Mouse (Mus musculus) CD4-positive helper T cell, adult 2 months (primary cell): ENCODE data around the gene 2010111I01Rik.
A peak's percentile ranks its signal among the peaks of the same experiment; 100 is the strongest.

Experiments
- DNase-seq: peaks from one replicate; pipeline ENCODE4 v3.0.0-alpha.2; 2012; ENCODE audit warnings: low read depth, missing footprints, low spot score

The 2010111I01Rik gene

DNA sequence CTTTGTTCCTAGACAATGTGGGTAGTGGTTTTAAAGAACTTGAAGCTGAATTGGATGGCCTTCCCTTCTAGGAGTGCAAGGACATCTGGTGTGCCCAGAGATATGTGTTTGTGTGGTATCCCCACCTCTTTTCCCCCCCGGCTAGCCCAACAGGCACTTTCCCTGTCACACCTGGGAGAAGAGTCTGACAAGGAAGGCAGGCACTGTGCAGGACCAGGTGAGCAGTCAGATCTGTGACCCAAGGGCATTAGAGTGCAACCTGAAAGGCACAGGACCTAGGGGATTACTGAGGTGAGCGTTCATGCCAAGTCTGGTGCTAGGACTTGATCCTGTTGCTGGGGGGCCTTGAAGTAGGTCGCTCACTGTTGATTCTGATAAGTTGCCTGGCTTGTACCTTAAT, 277.0 kb downstream of the 2010111I01Rik start:
- no peak for DNase-seq

DNA sequence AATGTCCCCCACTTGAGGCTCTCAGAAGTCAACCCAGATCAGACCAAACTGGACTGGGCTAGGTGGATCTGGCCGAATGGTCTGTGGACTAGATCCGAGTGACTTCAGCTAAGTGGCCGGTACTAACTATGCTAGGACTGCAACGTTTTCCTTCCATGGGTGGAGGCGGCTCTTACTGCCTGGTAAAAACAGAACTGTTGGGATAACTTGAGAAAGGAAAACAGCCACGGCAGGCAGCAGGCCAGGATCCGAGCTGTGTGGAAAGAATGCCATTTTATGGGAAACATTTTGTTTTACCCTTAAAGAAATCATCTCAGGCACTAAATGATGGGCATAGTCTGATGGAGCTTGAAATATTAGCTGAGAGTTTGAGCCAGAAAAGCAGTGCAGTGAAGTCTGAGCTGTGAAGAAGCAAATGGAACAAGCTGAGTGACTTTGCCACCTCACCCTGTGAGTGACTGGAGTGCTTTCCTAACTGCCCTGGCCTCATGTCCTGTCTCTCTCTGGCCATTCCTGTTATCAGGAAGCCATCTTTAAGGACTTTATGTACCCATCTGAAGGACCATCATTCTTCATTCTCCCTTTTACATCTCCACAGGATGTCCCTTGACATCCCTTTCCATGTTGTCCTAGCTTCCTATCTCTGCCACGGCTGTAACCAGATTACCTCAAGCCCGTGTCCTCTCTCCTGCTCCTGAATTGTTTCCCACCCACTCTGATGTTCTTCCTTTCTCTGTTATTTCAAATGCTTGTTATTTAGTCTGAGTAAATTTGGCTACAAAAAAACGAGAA, 277.9 kb downstream of the 2010111I01Rik start:
- no peak for DNase-seq

DNA sequence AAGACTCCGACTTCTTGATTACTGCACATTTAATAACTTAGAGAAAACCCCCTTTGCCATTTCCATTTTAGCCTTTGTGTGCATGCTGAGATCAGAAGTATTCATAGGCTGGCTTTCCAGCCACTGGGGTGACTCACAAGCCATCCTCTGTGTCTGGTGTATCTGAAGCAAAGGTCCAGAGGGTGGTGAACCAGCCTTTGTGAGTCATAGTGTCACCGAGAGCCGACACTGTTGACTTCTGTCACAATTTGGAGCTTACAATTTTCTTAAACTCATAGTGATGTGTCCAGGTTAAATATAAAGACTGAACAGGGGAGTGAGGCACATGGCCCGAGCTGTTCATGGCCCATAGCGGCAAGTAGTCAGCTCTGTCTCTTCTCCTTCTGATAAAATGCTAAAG, 278.9 kb downstream of the 2010111I01Rik start:
- peak; percentile 64 for DNase-seq

DNA sequence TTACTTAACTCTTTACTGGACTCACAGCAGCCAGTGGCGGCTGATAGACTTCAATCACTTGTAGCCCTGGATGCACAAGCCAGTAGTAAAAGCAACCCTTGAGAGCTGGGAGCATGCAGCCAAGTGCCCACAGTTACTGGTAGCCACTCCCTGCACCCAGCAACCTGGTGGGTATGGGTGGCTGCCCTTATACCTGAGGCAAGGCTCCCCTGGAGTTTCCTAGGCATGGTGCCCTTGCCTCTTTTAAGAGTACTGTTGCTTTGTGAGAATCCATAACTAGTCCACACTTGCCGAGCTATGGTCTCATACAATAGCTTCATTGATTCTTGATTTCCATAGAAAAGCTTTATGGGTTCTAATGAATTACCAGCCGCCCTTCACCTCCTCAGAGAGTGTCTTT, 279.7 kb downstream of the 2010111I01Rik start:
- DNase-seq, result no peak

DNA sequence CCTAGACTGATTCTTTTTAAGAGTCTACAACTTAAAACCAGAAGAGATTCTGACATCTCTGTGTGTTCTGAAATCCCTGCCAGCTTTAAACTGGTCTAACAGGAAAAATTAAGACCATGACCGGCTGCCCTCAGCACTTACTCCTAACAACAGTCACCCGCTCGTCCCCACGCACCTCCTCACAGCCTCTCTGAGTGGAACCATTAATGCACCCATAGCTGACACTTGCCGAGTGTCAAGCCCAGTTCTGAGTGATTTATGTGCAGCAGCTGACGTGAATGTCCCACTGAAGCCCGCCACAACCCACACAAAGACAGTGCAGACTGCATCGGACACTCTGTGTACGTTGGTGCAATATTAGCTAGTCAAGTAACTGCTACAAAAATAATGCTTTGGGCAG, 280.5 kb downstream of the 2010111I01Rik start:
- DNase-seq, result no peak

DNA sequence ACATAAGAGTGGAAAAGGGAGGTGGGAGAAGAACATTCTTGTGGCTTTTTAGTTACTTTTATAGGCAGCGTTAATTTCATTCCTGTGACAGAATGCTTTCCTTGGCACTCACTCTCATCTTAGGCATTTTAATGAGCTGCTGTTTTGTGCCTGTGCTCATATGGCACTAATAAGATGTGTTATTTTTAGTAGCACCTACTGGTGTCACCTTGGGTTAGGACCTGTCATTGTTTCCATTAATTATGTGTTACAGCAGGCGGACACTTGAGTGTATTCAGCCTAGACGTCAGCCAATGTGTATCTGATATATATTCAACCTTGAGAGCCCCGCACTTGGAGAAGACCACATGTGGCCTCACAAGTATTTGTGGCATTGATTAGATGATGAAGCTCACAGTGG, 281.1 kb downstream of the 2010111I01Rik start:
- peak; percentile 71 for DNase-seq

DNA sequence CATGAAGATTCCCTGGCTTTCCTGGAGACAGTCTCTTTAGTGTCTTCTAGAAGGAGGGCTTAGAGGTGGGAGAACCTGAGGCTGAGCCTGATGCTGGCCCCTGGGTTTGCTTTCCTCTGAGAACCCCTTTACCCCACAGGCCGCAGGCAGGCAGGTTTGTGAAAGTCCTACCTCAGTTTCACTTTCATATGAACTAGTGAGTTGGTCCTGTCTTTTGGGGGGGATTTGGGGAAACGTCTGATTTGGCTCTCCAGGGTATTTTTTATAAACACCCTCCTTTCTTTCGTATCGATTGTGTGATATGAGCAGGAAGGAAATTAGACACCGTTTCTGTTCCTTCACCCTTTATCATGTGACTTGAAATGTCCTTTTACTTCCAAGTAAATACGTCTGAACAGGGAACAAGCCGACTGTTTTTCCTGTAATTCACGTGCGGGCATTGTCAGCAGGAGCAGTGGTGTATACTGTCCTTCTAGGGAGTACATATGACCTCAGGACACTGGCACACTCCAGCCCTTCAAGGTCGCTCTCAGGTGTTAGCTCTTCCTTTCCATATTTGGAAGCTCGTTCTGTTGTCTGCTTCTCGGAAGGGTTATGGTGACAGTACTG, 281.7 kb downstream of the 2010111I01Rik start:
- peak; percentile 66 for DNase-seq

DNA sequence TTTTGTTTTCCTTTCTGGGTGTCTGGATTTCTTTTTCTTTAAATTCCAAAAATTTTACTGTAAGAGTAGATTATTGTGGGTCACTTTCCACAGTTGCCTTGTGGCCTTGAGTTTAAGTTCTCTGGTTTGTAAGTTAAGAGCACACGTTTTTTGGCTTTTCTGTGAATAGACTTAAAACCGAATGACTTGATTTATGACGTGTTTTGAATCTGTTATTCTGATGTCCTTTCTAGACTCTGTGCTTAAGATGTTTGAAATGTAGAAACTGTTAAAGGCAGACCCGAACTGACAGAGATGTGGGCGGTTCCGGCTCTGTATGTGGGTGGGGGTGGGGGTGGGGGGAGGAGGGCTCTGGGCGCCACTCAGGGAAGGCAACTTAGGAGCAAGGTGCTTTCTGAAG, 282.3 kb downstream of the 2010111I01Rik start:
- no peak for DNase-seq

DNA sequence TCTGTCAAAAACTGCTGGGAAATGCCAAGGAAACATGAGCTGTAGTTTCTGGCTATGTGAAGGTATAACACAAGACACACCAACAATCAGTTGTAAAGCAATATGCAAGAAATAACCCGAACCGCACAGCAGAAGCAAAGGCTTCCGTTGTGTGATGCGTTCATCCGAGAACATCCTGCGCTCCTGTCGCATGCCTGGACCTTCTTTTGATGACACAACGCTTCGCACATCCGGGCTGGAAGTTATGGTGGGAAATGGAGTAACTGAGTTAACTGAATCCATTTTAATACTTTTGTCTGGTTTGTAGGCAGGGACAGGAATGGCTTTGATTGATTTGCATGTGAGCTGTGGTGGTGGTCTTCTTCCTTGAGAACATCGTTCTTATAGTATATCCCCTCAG, 282.9 kb downstream of the 2010111I01Rik start:
- DNase-seq, result peak; percentile 44

DNA sequence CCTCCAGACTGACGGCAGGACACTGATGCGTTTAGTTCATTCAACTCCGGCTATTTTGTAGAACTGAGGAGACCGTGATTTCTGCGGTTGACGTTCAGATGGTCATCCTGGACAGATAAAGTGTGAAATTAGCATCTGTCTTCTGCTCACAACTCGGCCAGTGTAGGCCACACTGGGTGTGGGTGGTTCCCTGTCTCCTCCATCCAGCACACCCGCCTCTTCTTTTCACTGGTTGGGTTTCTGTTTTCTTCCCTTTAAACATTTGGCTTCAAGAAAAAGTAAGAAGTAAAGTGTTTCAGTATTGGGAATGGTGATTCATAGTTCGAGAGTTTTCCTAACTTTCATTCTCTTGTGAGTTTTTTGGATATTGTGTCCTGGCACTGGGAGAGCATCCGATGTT, 283.6 kb downstream of the 2010111I01Rik start:
- no peak for DNase-seq

DNA sequence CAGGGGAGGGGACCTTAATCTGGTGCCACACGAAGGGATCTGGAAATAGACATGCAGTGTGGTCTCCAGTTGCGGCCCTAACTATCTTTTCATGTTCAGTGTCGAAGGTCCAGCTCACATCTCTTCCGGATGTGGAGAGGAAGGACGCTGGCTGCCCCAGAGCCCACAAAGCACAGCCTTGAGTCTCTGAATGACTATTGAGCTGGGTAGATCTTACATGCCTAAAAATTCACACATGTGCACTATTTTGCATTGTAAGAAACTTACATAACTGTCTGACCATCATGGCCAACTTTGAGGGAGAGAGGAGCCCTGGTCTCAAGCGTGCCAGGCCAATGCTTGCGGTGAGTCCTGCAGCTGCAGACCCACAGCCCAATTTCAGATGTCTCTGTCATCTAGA, 284.5 kb downstream of the 2010111I01Rik start:
- peak; percentile 66 for DNase-seq

DNA sequence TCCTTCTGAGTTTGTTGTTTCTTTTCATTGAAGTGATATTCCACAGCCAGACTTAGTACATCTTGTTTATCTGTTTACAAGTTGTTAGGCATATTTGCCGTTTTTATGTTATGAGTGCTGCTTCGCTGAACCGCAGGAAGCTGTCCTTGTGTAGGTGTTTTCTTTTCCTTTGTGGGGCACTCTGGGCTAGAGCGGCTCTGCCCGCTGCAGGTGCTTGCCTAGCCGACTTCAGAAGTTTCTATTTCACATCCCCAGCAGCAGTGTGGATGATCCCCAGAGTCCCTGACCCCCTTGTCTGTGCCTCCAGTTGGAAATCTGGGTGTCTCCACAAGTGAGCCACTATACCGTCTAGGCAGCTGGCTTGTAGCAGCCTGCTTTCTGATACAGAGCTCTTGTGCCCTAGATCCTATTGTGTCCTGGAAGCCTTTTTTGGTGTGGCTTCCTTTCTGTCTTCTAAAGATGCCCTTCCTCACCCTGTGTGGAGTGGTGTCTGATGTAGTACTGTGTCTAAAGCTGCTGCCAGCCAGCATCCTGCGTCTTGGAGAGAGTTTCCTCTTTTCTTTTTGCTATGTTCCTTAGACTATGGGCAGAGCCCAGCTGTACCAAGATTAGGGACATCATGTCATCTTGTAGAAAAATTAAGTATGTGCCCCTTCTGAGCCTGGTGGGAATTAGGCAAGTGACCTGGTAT, 285.2 kb downstream of the 2010111I01Rik start:
- peak; percentile 70 for DNase-seq

DNA sequence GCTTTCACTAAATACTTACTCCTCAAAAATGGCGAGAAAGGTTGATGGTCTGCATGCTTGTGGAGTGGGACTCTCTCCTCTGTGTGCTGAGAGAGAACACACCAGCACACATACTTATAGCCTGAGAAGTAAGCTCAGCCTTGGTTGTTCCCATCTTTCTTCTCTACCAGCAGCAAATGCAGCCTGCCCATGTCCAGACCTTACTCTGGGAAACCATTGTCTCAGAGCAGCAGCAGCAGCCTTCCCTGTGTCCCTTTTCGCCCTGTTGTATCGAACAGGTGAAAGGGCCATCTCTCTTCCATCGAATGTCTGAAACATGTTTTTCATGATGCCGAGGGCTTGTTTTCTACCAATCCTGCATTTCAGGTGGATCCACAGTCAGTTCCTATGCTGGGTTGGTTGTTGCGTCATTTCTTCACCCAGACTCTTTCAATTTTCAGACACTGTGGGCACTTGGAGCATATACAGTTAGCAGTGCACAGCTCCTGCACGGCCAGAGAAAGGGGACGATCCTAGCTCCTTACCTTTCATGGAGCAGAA, 285.8 kb downstream of the 2010111I01Rik start:
- DNase-seq, result no peak

DNA sequence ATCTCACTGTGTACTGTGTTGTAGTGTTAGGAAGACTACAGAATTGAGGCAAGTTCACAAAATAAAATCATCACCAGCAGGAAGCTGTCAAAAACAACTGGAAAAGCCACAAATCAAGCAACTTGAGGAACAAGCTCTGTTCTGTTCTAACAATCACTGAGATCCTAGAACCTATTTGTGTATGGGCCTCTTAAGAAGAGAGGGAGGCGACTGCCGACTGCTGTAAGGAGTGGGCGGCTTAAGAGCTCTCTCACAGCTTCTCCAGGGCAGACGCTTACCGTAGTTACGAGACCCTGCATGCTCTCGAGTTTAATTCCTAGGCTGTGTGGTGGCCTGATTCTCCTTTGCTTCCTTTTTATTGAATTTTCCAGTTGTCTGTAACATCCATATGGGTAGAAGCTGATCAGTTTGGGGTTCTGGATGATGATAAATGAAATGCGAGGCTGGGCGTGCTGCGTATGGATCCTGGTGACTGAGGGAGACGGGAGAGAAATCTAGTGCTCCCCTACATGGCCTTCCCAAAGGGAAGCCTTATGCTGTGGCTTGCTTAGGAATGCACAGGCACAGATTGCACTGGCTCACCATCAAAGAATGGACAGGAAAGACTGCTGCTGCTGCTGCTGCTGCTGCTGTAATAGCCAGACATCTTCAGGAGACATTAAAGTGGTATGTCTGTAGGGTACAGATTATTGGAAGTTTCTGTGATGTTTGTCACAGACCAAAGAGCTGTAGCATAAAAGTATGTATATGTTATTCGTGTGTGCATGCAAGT, 286.6 kb downstream of the 2010111I01Rik start:
- DNase-seq, result no peak

DNA sequence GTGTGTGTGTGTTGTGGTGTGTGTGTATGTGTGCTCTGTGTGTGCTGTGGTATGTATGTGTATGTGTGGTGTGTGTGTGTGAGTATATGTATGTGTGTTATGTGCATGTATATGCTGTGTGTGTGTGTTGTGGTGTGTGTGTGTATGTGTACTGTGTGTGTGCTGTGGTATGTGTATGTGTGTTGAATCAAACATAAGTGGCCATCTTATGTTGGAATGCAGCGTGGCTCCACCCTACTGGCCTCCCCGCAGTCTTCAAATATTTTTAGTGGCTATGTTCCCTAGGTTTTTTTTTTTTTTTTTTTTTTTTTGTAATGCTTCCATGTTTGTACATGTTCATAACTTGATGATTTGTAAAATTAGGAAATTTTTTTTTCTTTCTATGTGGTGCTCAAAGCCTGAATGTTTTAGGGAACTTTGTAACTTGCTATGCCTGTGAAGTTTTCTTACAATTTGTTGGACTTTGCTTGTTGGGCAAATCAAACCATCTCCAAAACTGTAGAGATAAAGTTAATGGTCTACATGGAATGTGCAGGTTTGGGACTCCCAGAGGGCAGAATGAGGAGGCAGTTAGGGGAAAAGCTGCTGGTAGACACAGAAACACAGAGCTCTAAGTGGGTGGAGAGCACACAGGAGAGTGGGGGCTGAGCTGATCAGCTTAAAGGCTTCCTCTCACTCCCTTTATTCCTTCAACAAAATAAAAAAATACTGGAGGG, 287.8 kb downstream of the 2010111I01Rik start:
- no peak for DNase-seq

DNA sequence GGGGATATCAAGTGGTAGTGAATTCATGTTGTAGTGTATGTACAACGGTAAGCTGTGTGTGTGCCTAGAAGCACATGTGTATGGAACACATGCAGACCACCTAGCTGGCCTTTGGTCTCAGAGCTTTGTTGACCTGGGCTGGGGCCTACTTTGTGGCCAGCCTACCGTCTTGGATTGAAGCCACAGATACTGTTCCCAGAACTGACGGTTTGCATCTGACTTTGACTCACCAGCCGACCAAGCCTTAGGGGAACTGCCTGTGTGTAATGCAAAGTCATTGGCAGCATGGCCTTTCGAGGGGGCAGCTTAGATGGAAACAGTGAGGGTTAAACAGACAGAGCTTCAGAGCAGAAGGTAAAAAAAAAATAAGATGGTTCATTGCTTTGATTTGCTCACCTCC, 288.5 kb downstream of the 2010111I01Rik start:
- DNase-seq, result no peak

DNA sequence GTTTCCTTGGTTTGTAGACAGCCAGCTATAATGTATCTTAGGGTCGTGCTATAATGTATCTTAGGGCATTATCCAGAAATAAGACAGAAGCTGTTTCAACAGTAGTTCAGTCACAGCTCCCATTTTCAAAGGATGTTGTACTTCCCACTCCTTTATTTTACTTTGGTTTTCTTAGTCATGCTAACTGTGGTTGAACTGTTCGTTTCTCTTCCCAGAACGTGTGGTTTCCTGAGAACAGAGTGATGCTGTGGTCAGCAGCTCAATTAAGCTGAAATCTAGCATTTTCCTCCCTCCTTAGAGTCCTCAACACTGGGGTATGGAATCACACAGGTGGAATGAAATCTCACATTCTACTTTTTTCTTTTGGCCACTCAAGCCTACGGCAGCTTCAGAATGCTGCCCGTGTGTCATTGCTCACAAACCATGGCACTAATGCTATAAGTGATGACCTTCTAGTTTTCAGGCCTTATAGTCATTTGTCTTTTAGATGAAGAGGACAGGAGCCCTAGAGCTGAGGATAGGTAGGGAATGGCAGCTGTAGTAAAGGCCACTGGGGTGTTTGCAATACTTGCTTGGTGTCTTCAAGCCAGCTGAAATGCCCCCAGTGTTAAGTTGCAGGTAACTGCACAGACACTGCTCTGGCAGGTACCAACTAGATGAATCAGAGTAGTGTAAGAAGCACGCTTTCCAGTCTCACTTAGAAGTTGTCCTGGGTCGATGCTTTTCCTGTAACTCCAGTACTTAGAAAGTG, 289.4 kb downstream of the 2010111I01Rik start:
- no peak for DNase-seq

DNA sequence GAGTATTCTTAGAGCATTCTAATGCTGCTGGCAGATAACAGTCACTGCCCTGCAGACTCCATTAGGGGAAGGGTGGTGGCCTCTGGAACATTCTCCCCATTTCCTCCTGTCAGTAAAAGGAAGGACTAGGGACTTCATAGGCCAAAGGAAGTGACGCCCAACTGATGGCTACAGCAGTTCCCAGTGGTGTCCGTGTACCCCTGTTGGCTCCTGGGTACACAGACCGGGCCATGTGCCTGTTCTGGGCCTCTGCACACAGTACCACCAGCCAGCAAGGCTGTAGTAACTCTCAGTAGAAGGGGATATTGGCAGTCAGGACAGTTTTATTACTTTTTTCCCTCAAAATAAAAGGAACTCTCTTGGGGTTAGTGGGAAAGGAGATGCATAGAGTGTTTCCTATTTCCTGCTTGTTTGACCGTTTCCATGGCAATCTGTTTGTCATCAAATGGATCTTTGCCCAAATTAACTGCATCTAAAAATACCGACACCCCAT, 290.9 kb downstream of the 2010111I01Rik start:
- DNase-seq, result no peak

DNA sequence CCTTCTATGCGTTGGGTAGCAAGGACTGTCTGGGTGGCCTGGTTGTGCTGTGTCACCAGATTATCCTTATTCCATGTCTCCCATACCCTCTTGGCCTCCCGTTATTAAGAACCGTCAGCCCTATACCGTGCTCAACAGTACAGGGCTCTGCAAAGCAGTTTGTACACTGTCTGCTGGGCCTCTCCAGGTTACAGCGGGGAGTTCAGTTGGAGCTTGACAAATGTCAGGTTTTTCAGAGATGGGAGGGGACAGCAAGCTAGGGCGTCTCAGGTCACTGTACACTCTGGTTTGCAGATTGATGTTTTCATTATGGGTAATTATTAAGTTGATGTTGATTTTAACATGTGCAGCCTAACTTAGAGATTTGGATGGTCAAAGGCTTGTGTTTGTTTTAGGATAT, 291.5 kb downstream of the 2010111I01Rik start:
- DNase-seq, result no peak

DNA sequence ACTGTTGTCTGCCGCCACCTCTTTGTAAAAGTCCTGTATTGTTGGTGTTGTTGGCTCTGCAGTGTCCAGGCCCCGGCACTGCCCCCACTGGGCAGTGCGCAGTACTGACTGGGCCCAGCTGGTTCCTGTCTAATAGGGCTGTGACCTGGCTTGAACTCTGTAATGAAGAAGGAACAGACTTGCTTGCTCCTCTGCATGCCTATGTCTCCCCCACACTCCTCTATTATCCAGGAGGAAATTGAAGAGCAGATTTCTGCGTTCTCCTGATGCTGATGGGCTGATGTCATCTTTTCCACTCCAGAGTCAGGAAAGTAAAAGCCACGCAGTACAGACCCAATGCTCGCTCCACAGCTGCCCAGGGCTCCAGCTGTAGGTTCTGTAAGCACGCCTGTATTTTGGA, 292.1 kb downstream of the 2010111I01Rik start:
- no peak for DNase-seq
